Mouse (Mus musculus): ENCODE results near the gene Pfkfb1. TPM values are rescaled to one million over a fixed set of nuclear protein-coding genes. Genes with fewer than 3 reads are reported as not detected.

Pfkfb1 gene
- 5.4 and 5.5 TPM in 2 replicates for polyA plus RNA-seq (2015; fragmentation: Nextera tagmentation; extraction: Ambion mirVana)

DNA sequence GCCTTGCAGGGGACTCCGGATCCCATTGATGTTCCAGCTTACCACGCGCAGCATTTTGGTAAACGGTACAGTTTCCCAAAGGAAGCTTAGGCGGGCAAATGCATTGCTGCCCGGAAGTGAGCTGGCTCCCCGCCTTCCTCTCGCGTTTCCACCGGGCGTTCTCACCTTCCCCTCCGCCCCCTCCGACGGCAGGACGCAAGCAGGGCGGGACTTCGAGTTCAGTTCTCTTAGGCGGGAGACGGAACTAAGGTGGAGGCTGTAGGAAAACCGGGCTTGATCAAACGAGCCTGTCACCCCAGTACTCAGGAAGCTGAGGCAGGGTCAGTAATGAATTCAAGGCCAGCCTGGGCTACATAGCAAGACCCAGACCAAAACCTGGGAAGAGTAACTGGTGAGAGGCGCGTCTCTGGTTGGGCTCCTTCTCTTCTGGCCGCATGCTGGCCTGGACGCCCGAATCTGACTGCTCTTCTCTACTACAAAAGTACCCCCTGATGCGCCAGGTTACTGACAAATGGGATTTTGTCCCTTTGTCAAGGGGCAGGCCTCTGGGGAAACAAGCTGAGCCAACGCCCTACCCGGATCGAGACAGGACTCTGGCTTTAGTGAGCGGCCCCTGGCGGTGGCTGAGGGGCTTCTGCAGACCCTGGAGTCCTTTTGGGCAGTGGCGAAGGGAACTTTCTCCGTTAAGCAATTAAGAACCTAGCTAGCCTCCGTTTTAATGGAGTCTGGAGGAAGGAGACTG lies at the start of gene Pfkfb1:
Gene Pfkfb1 (plus strand): TSS at position 207 of the 742 bp plus-strand sequence.
- Histone ChIP-seq H3K27ac (peak within 1 kb of the TSS; percentile 91), H3K27me3 (peaks cover 17% of the 10 kb centered on the region; the same call in 1 of the 2 replicates), H3K4me2 (peak within 1 kb of the TSS; percentile 64), H3K4me1 (no peaks in the 10 kb centered on the region), H3K9ac (peak within 1 kb of the TSS; percentile 56), H3K4me3 (replicated peaks) (peak within 1 kb of the TSS; percentile 58), H3K9me3 (replicated peaks) (no peaks in the 10 kb centered on the region), H3K36me3 (peaks cover 21% of the 10 kb centered on the region)
- ATAC-seq (replicated peaks; ENCODE audit: low FRiP score): peak; percentile 96
- 16% methylated on average over 35 of the region's 35 CpGs for WGBS

DNA sequence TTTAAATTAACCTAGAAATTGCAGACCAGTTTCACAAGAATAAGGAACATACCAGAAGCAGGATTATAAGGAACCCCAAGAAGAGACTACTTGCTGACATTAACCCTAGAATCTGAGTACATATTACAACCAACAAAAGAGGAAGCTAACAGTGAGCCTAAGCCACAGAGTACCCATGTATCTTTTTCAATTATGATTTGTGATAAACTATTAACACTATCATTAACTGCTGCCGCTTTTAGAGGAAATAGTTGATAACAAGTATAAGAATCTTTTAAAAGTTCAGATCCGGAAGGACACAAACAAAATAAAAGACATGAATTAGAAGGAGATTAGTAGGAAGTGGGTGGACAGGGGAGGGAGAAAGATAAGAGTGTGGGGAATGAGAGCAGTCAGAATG lies 47.9 kb upstream of the Pfkfb1 start:
- Histone ChIP-seq H3K27me3 (0 out of 2 replicates have a peak, but pooled peaks cover 7% of the 10 kb centered on the region), H3K9ac (no peak overlapping the region), H3K4me3 (replicated peaks) (no peak overlapping the region), H3K36me3 (0 out of 2 replicates have a peak, but pooled peaks cover 3% of the 10 kb centered on the region), H3K4me2 (no peak overlapping the region), H3K9me3 (replicated peaks) (no peaks in the 10 kb centered on the region), H3K4me1 (no peaks in the 10 kb centered on the region), H3K27ac (no peak overlapping the region)
- 89% methylated on average over 2 of the region's 2 CpGs for WGBS
- no peak for ATAC-seq (replicated peaks; ENCODE audit: low FRiP score)

GRCm38 (mm10) chrX:150541684-150542083 lies 46.3 kb upstream of the Pfkfb1 start:
- Histone ChIP-seq H3K27ac (no peak overlapping the region), H3K9me3 (replicated peaks) (no peaks in the 10 kb centered on the region), H3K9ac (no peak overlapping the region), H3K4me2 (no peak overlapping the region), H3K4me1 (no peaks in the 10 kb centered on the region), H3K27me3 (0 out of 2 replicates have a peak, but pooled peaks cover 7% of the 10 kb centered on the region), H3K4me3 (replicated peaks) (no peak overlapping the region), H3K36me3 (0 out of 2 replicates have a peak, but pooled peaks cover 3% of the 10 kb centered on the region)
- no peak for ATAC-seq (replicated peaks; ENCODE audit: low FRiP score)

GRCm38 (mm10) chrX:150547239-150547638 lies 40.8 kb upstream of the Pfkfb1 start, which contains the start of gene Alas2:
Alas2 (plus strand) TSS chrX:150547375.
- Histone ChIP-seq H3K9ac (no peak within 1 kb of the TSS), H3K27me3 (peaks cover 16% of the 10 kb centered on the region), H3K9me3 (replicated peaks) (no peaks in the 10 kb centered on the region), H3K4me2 (no peak within 1 kb of the TSS), H3K4me1 (no peaks in the 10 kb centered on the region), H3K36me3 (peaks cover 12% of the 10 kb centered on the region), H3K27ac (no peak within 1 kb of the TSS), H3K4me3 (replicated peaks) (no peak within 1 kb of the TSS)
- 42% methylated on average over 5 of the region's 5 CpGs for WGBS
- ATAC-seq (replicated peaks; ENCODE audit: low FRiP score): no peak

GRCm38 (mm10) chrX:150549639-150550038 lies 38.4 kb upstream of the Pfkfb1 start:
- peak; percentile 79 for ATAC-seq (replicated peaks; ENCODE audit: low FRiP score)
- 80% methylated on average over 3 of the region's 3 CpGs for WGBS

GRCm38 (mm10) chrX:150551986-150552385 lies 36.0 kb upstream of the Pfkfb1 start:
- H3K9ac ChIP-seq: no peak overlapping the region
- no peak overlapping the region for H3K4me3 ChIP-seq (replicated peaks)
- WGBS: 92% methylated on average over 2 of the region's 2 CpGs
- H3K27me3 ChIP-seq: peaks cover 24% of the 10 kb centered on the region
- H3K27ac ChIP-seq: no peak overlapping the region
- ATAC-seq (replicated peaks; ENCODE audit: low FRiP score): no peak
- no peaks in the 10 kb centered on the region for H3K9me3 ChIP-seq (replicated peaks)
- H3K36me3 ChIP-seq: peaks cover 16% of the 10 kb centered on the region
- no peak overlapping the region for H3K4me2 ChIP-seq
- no peaks in the 10 kb centered on the region for H3K4me1 ChIP-seq

More at GRCm38 (mm10) chrX:150549639-150550038, 38.4 kb upstream of the Pfkfb1 start:
- Histone ChIP-seq H3K27ac (no peak overlapping the region), H3K4me2 (no peak overlapping the region), H3K36me3 (peaks cover 16% of the 10 kb centered on the region), H3K9me3 (replicated peaks) (no peaks in the 10 kb centered on the region), H3K4me1 (no peaks in the 10 kb centered on the region), H3K27me3 (peaks cover 17% of the 10 kb centered on the region), H3K9ac (no peak overlapping the region), H3K4me3 (replicated peaks) (no peak overlapping the region)

GRCm38 (mm10) chrX:150554032-150554431 lies 34.0 kb upstream of the Pfkfb1 start:
- Histone ChIP-seq H3K4me2 (no peak overlapping the region), H3K27ac (no peak overlapping the region), H3K36me3 (peaks cover 16% of the 10 kb centered on the region), H3K4me1 (no peaks in the 10 kb centered on the region), H3K27me3 (peaks cover 24% of the 10 kb centered on the region), H3K9ac (no peak overlapping the region), H3K4me3 (replicated peaks) (no peak overlapping the region), H3K9me3 (replicated peaks) (no peaks in the 10 kb centered on the region)
- ATAC-seq (replicated peaks; ENCODE audit: low FRiP score): no peak
- 74% methylated on average over 3 of the region's 3 CpGs for WGBS

GRCm38 (mm10) chrX:150564644-150565357 lies 23.2 kb upstream of the Pfkfb1 start:
- Histone ChIP-seq H3K27me3 (peaks cover 15% of the 10 kb centered on the region; the same call in 1 of the 2 replicates), H3K4me2 (no peak overlapping the region), H3K27ac (no peak overlapping the region), H3K36me3 (peaks cover 3% of the 10 kb centered on the region; the same call in 1 of the 2 replicates), H3K4me3 (replicated peaks) (no peak overlapping the region), H3K9ac (no peak overlapping the region), H3K9me3 (replicated peaks) (no peaks in the 10 kb centered on the region), H3K4me1 (no peaks in the 10 kb centered on the region)
- WGBS: 84% methylated on average over 12 of the region's 12 CpGs
- ATAC-seq (replicated peaks; ENCODE audit: low FRiP score): no peak; the same call in 1 of the 2 replicates

GRCm38 (mm10) chrX:150581921-150582320 lies 6.1 kb upstream of the Pfkfb1 start:
- Histone ChIP-seq H3K4me2 (no peak overlapping the region), H3K36me3 (peaks cover 32% of the 10 kb centered on the region), H3K27ac (no peak overlapping the region), H3K9ac (no peak overlapping the region), H3K4me1 (no peaks in the 10 kb centered on the region), H3K27me3 (no peaks in the 10 kb centered on the region), H3K4me3 (replicated peaks) (no peak overlapping the region), H3K9me3 (replicated peaks) (no peaks in the 10 kb centered on the region)
- peak; percentile 60; the same call in 1 of the 2 replicates for ATAC-seq (replicated peaks; ENCODE audit: low FRiP score)

- Histone ChIP-seq H3K9me3 (replicated peaks) (no peaks in the 10 kb centered on the region), H3K4me1 (no peaks in the 10 kb centered on the region), H3K36me3 (peaks cover 32% of the 10 kb centered on the region), H3K9ac (no peak overlapping the region), H3K4me3 (replicated peaks) (no peak overlapping the region), H3K27me3 (peaks cover 9% of the 10 kb centered on the region; the same call in 1 of the 2 replicates), H3K4me2 (no peak overlapping the region), H3K27ac (no peak overlapping the region)
- WGBS: 89% methylated on average over 8 of the region's 8 CpGs
- ATAC-seq (replicated peaks; ENCODE audit: low FRiP score): no peak
Measured at GRCm38 (mm10) chrX:150585116-150585515, 2.9 kb upstream of the Pfkfb1 start.

- peaks cover 12% of the 10 kb centered on the region for H3K36me3 ChIP-seq
- peaks cover 25% of the 10 kb centered on the region for H3K27me3 ChIP-seq
- no peak within 1 kb of the TSS for H3K9ac ChIP-seq
- peak within 1 kb of the TSS; percentile 58 for H3K4me3 ChIP-seq (replicated peaks)
- 0 out of 2 replicates have a peak within 1 kb of the TSS, but pooled peaks have one; percentile 91 for H3K27ac ChIP-seq
- peak within 1 kb of the TSS; percentile 64 for H3K4me2 ChIP-seq
- H3K9me3 ChIP-seq (replicated peaks): no peaks in the 10 kb centered on the region
- WGBS: 71% methylated on average over 5 of the region's 5 CpGs
- no peak for ATAC-seq (replicated peaks; ENCODE audit: low FRiP score)
- H3K4me1 ChIP-seq: no peaks in the 10 kb centered on the region
Measured at GRCm38 (mm10) chrX:150589696-150590095, 1.7 kb downstream of the Pfkfb1 start, which contains the start of gene Apex2. Apex2 (minus strand) TSS chrX:150589868.
